9 mouse cellular contexts compared by ENCODE assay signal in the genomic region with DNA sequence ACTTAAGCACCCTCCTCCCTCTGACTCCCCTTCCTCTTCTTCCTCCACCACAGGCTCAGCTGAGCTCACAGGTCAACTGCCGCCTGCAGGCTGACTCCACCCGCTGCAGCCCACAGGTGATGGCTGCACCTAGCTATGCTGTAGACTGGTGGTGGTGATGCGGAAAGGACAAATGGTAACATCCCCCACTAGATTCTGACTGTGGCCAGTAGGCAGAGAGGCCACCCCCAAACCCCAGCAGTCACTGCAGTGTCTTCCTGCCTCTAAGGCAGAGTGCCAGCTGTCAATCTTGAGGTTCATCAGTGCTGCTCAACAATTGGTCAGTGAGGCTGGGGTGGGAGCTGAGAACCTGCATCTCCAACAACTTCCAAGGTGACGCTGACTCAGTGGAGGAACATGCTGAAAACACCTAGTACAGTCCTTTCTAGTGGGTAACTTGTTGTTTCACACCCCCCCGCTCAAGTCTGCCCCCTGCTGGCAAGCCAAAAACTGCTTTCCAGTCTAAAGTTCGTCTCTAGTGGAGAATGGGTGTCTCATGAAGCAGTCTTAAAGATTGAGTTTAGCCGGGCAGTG. TPM values are rescaled to one million over a fixed set of nuclear protein-coding genes. Genes with fewer than 3 reads are reported as not detected.
DNase-seq lines count a peak whose midpoint lies in the region; ATAC-seq and TF ChIP-seq lines count a peak whose summit lies in the region.
"Had no signal": no experiment of that assay in that cellular context is flagged by ENCODE, and none has a peak within 500 bp of the region (broad histone marks: within the 10 kb centered on the region; RNA-seq: fewer than 3 reads in every experiment).

No protein-coding gene starts in this region.

- no peak overlapping the region for H3K9ac ChIP-seq in heart, embryonic 11.5 days (ENCODE audit: low read depth, low read length)
- no peak overlapping the region for H3K9ac ChIP-seq in liver, adult 2 months (ENCODE audit: low read depth, low read length)

- no peak overlapping the region for H3K27ac ChIP-seq in heart, embryonic 11.5 days (ENCODE audit: low read depth, low read length)
- no peak overlapping the region for H3K27ac ChIP-seq in liver, adult 2 months (replicated peaks; ENCODE audit: insufficient read depth, low read depth, low read length)

- no peaks in the 10 kb centered on the region for H3K27me3 ChIP-seq in heart, embryonic 11.5 days (ENCODE audit: control insufficient read depth, insufficient read depth, low read length)
- H3K27me3 ChIP-seq in liver, adult 2 months (ENCODE audit: control insufficient read depth, insufficient read depth, low read length): no peaks in the 10 kb centered on the region
- no peaks in the 10 kb centered on the region for H3K27me3 ChIP-seq in splenic B cell, adult 2 months (ENCODE audit: control insufficient read depth, insufficient read depth, low read length, poor library complexity, severe bottlenecking)

- H3K4me3 ChIP-seq in heart, embryonic 11.5 days (ENCODE audit: low read depth, low read length): no peak overlapping the region
- H3K4me3 ChIP-seq in liver, adult 2 months (ENCODE audit: insufficient read depth, low read depth, low read length): no peak overlapping the region

- no peak overlapping the region for H3K4me2 ChIP-seq in heart, embryonic 11.5 days

- TF ChIP-seq CTCF in liver, adult 2 months (IDR thresholded peaks at IDR 0.05; ENCODE audit: low read depth, low read length): peak; percentile 63

- no peak for DNase-seq in heart, adult 8-10 months (ENCODE audit: low spot score)
- DNase-seq in A20 (ENCODE audit: low read depth, low spot score): peak; percentile 61
- DNase-seq in ZHBTc4 (ENCODE audit: low read depth, low spot score): peak; percentile 57
- DNase-seq in liver, adult 2 months (ENCODE audit: extremely low read depth, low read depth, low spot score): no peak
- DNase-seq in splenic B cell, adult 2 months (ENCODE audit: low read depth, low spot score): peak; percentile 71
- DNase-seq in ovary, adult 18-20 months (ENCODE audit: low spot score): no peak
- DNase-seq in embryo, embryonic 10.5 days (ENCODE audit: low spot score): no peak

- H3K36me3 ChIP-seq in heart, embryonic 11.5 days (ENCODE audit: control insufficient read depth, insufficient read depth, low read length): no peaks in the 10 kb centered on the region
- H3K36me3 ChIP-seq in liver, adult 2 months (ENCODE audit: control insufficient read depth, insufficient read depth, low read length): no peaks in the 10 kb centered on the region
- H3K36me3 ChIP-seq in splenic B cell, adult 2 months (ENCODE audit: control insufficient read depth, insufficient read depth, low read length, poor library complexity, severe bottlenecking): no peaks in the 10 kb centered on the region

- WGBS in heart, embryonic 11.5 days (ENCODE audit: insufficient replicate concordance): 63% methylated on average over 7 of the region's 7 CpGs
- WGBS in liver, adult 2 months: 76% methylated on average over 7 of the region's 7 CpGs

- peak; percentile 46; the same call in 1 of the 2 replicates for ATAC-seq in heart, embryonic 11.5 days (replicated peaks; ENCODE audit: insufficient number of reproducible peaks, low FRiP score, low TSS enrichment)

- no peaks in the 10 kb centered on the region for H3K4me1 ChIP-seq in heart, embryonic 11.5 days (ENCODE audit: control insufficient read depth, insufficient read depth, low read length)
- no peaks in the 10 kb centered on the region for H3K4me1 ChIP-seq in liver, adult 2 months (ENCODE audit: control insufficient read depth, insufficient read depth, low read length)

- no peaks in the 10 kb centered on the region for H3K79me2 ChIP-seq in liver, adult 2 months (ENCODE audit: control insufficient read depth, insufficient read depth, low read length)

- H3K9me3 ChIP-seq in heart, embryonic 11.5 days (replicated peaks; ENCODE audit: control insufficient read depth, low read length): no peaks in the 10 kb centered on the region

- TF ChIP-seq POLR2A in liver, adult 2 months (IDR thresholded peaks at IDR 0.05; ENCODE audit: extremely low read depth, insufficient read depth, low read length): no peak

RNA-seq across cellular contexts. Expression of gene Nmur1, which starts 10.3 kb away (rescaled TPM):
- polyA plus RNA-seq in heart, embryonic 11.5 days (2014; fragmentation: Nextera tagmentation; extraction: Ambion mirVana): not detected in 2 replicates
- total RNA-seq in heart, adult 8-10 months (2022): not detected
- total RNA-seq in liver, adult 2 months (2014; rRNA removed): not detected in 2 replicates
- polyA plus RNA-seq in liver, adult 2 months (2012; rRNA removed): not detected in 2 replicates
- total RNA-seq: layer of hippocampus, postnatal 25 days had no signal

RNA-seq across cellular contexts. Expression of gene Tex44, which starts 10.4 kb away (rescaled TPM):
- not detected in 2 replicates for polyA plus RNA-seq in heart, embryonic 11.5 days (2014; fragmentation: Nextera tagmentation; extraction: Ambion mirVana)
- total RNA-seq in heart, adult 8-10 months (2022): not detected
- total RNA-seq in liver, adult 2 months (2014; rRNA removed): not detected in 2 replicates
- polyA plus RNA-seq in liver, adult 2 months (2012; rRNA removed): not detected in 2 replicates
- total RNA-seq: layer of hippocampus, postnatal 25 days had no signal

RNA-seq across cellular contexts. Expression of gene Ncl, which starts 56.5 kb away (rescaled TPM):
- 287 and 296 TPM in 2 replicates for polyA plus RNA-seq in heart, embryonic 11.5 days (2014; fragmentation: Nextera tagmentation; extraction: Ambion mirVana)
- 100 to 1,000 TPM; 111 to 154 (median 130) TPM for total RNA-seq in heart, adult 8-10 months (2022)
- total RNA-seq in liver, adult 2 months (2014; rRNA removed): 19.7 and 24.3 TPM in 2 replicates
- polyA plus RNA-seq in liver, adult 2 months (2012; rRNA removed): 4.1 and 4.6 TPM in 2 replicates

Comparison
In these comparisons a context has a peak if more than half of its experiments do, and no peak if none do; other contexts are left out.
1. DNase-seq: peak in A20 (single experiment), ZHBTc4 (single experiment) and splenic B cell, adult 2 months (single experiment); none in heart, adult 8-10 months (single experiment), liver, adult 2 months (single experiment), ovary, adult 18-20 months (single experiment) and embryo, embryonic 10.5 days (single experiment).